Mouse (Mus musculus) limb, embryonic 12.5 days (tissue): ENCODE data around the gene Cryl1. TPM values are rescaled to one million over a fixed set of nuclear protein-coding genes. Genes with fewer than 3 reads are reported as not detected.

Experiments used
- ATAC-seq: fragments of 200-750 bp; cut with Nextera tagmentation; 2 replicates; pipeline ENCODE4 v1.8.0; 2017; ENCODE audit warnings: low read depth, moderate TSS enrichment; ENCODE audit not compliant: insufficient number of reproducible peaks, insufficient read depth, low FRiP score, low TSS enrichment
- H3K27ac ChIP-seq: fragments of 300-500 bp; sonication (generic); 2 replicates; pipeline ENCODE4 v1.5.1; 2016; ENCODE audit warnings: mild to moderate bottlenecking, moderate library complexity
- H3K27me3 ChIP-seq: fragments of 300-500 bp; sonication (generic); 2 replicates; pipeline ENCODE4 v1.6.1; 2016; ENCODE audit warnings: mild to moderate bottlenecking, moderate library complexity
- H3K36me3 ChIP-seq: fragments of 300-500 bp; sonication (generic); 2 replicates; pipeline ENCODE4 v1.6.1; 2016; ENCODE audit warnings: mild to moderate bottlenecking, moderate library complexity
- H3K4me1 ChIP-seq: fragments of 300-500 bp; sonication (generic); replicated peaks from 2 replicates; pipeline ENCODE4 v1.6.1; 2016
- H3K4me2 ChIP-seq: fragments of 300-500 bp; sonication (generic); 2 replicates; pipeline ENCODE4 v1.6.1; 2016; ENCODE audit warnings: mild to moderate bottlenecking, moderate library complexity
- H3K4me3 ChIP-seq: fragments of 300-500 bp; sonication (generic); replicated peaks from 2 replicates; pipeline ENCODE4 v1.5.1; 2016; ENCODE audit warnings: mild to moderate bottlenecking
- H3K9ac ChIP-seq: fragments of 300-500 bp; sonication (generic); replicated peaks from 2 replicates; pipeline ENCODE4 v1.6.1; 2016; ENCODE audit warnings: mild to moderate bottlenecking, moderate library complexity
- H3K9me3 ChIP-seq: fragments of 300-500 bp; sonication (generic); 2 replicates; pipeline ENCODE4 v1.6.1; 2016; ENCODE audit warnings: mild to moderate bottlenecking, moderate library complexity
- WGBS: fragments of 180-500 bp; shearing (Covaris S2); methylation state at CpG from one replicate; pipeline ENCODE4 v1.1.7; 2016; 5-methylcytosine and 5-hydroxymethylcytosine counted together
- polyA plus RNA-seq: library from polyadenylated mRNA; unstranded; fragments of >200 nt; fragmentation: Nextera tagmentation; extraction: Ambion mirVana; gene quantifications from 2 replicates; pipeline ENCODE4 v1.2.1, GENCODE M21; 2016

Gene Cryl1
- polyA plus RNA-seq, 1 experiment from 2014 or later: 16.7 TPM

- no peak overlapping the region for H3K4me2 ChIP-seq
- H3K9me3 ChIP-seq: no peaks in the 10 kb centered on the region
- H3K27ac ChIP-seq: no peak overlapping the region
- WGBS: 88% methylated on average over 3 of the region's 3 CpGs
- H3K36me3 ChIP-seq: no peaks in the 10 kb centered on the region
- peaks cover 15% of the 10 kb centered on the region for H3K4me1 ChIP-seq
- no peak overlapping the region for H3K4me3 ChIP-seq
- H3K27me3 ChIP-seq: no peaks in the 10 kb centered on the region
- ATAC-seq: no peak
- H3K9ac ChIP-seq: no peak overlapping the region
Observed at GRCm38 (mm10) chr14:57346135-57346534, 52.2 kb downstream of the Cryl1 start.

- H3K4me3 ChIP-seq: no peak overlapping the region
- ATAC-seq: no peak
- no peaks in the 10 kb centered on the region for H3K9me3 ChIP-seq
- H3K27ac ChIP-seq: 0 out of 2 replicates have a peak overlapping the region, but pooled peaks have one; percentile 7
- no peaks in the 10 kb centered on the region for H3K36me3 ChIP-seq
- 68% methylated on average over 25 of the region's 25 CpGs for WGBS
- no peak overlapping the region for H3K4me2 ChIP-seq
- H3K27me3 ChIP-seq: no peaks in the 10 kb centered on the region
- H3K9ac ChIP-seq: no peak overlapping the region
- H3K4me1 ChIP-seq: peaks cover 15% of the 10 kb centered on the region
Observed at GRCm38 (mm10) chr14:57344781-57345492, 53.4 kb downstream of the Cryl1 start.

- peaks cover 15% of the 10 kb centered on the region for H3K4me1 ChIP-seq
- H3K4me2 ChIP-seq: no peak overlapping the region
- H3K9ac ChIP-seq: no peak overlapping the region
- H3K27ac ChIP-seq: no peak overlapping the region
- no peak overlapping the region for H3K4me3 ChIP-seq
- no peaks in the 10 kb centered on the region for H3K27me3 ChIP-seq
- 73% methylated on average over 15 of the region's 15 CpGs for WGBS
- no peaks in the 10 kb centered on the region for H3K36me3 ChIP-seq
- H3K9me3 ChIP-seq: no peaks in the 10 kb centered on the region
- no peak for ATAC-seq
Observed at GRCm38 (mm10) chr14:57343057-57343750, 55.1 kb downstream of the Cryl1 start.

- WGBS: 51% methylated on average over 6 of the region's 6 CpGs
- ATAC-seq: no peak
- H3K9me3 ChIP-seq: no peaks in the 10 kb centered on the region
- H3K4me2 ChIP-seq: no peak overlapping the region
- no peaks in the 10 kb centered on the region for H3K36me3 ChIP-seq
- no peaks in the 10 kb centered on the region for H3K27me3 ChIP-seq
- no peak overlapping the region for H3K27ac ChIP-seq
- peaks cover 15% of the 10 kb centered on the region for H3K4me1 ChIP-seq
- no peak overlapping the region for H3K9ac ChIP-seq
- H3K4me3 ChIP-seq: no peak overlapping the region
Observed at GRCm38 (mm10) chr14:57342316-57343055, 55.8 kb downstream of the Cryl1 start.

GRCm38 (mm10) chr14:57338666-57339065 is 59.7 kb downstream of the Cryl1 start:
- H3K4me3 ChIP-seq: no peak overlapping the region
- no peak overlapping the region for H3K4me2 ChIP-seq
- WGBS: 43% methylated on average over 6 of the region's 6 CpGs
- no peak overlapping the region for H3K27ac ChIP-seq
- no peaks in the 10 kb centered on the region for H3K27me3 ChIP-seq
- H3K36me3 ChIP-seq: no peaks in the 10 kb centered on the region
- no peak for ATAC-seq
- H3K4me1 ChIP-seq: peaks cover 10% of the 10 kb centered on the region
- H3K9me3 ChIP-seq: no peaks in the 10 kb centered on the region
- no peak overlapping the region for H3K9ac ChIP-seq

- no peak overlapping the region for H3K4me3 ChIP-seq
- no peaks in the 10 kb centered on the region for H3K9me3 ChIP-seq
- H3K4me1 ChIP-seq: no peaks in the 10 kb centered on the region
- no peaks in the 10 kb centered on the region for H3K36me3 ChIP-seq
- H3K27ac ChIP-seq: no peak overlapping the region
- H3K4me2 ChIP-seq: no peak overlapping the region
- no peak for ATAC-seq
- 70% methylated on average over 6 of the region's 6 CpGs for WGBS
- no peak overlapping the region for H3K9ac ChIP-seq
- no peaks in the 10 kb centered on the region for H3K27me3 ChIP-seq
Observed at GRCm38 (mm10) chr14:57334833-57335232, 63.5 kb downstream of the Cryl1 start.

- 86% methylated on average over 8 of the region's 8 CpGs for WGBS
- H3K4me2 ChIP-seq: no peak overlapping the region
- no peaks in the 10 kb centered on the region for H3K27me3 ChIP-seq
- no peaks in the 10 kb centered on the region for H3K36me3 ChIP-seq
- no peak overlapping the region for H3K27ac ChIP-seq
- no peak overlapping the region for H3K4me3 ChIP-seq
- no peaks in the 10 kb centered on the region for H3K4me1 ChIP-seq
- no peak overlapping the region for H3K9ac ChIP-seq
- H3K9me3 ChIP-seq: no peaks in the 10 kb centered on the region
- no peak for ATAC-seq
Observed at GRCm38 (mm10) chr14:57332503-57332902, 65.8 kb downstream of the Cryl1 start.

- ATAC-seq: no peak
- H3K9me3 ChIP-seq: no peaks in the 10 kb centered on the region
- H3K36me3 ChIP-seq: no peaks in the 10 kb centered on the region
- H3K27me3 ChIP-seq: no peaks in the 10 kb centered on the region
- H3K4me3 ChIP-seq: no peak overlapping the region
- no peak overlapping the region for H3K4me2 ChIP-seq
- no peaks in the 10 kb centered on the region for H3K4me1 ChIP-seq
- 85% methylated on average over 10 of the region's 10 CpGs for WGBS
- no peak overlapping the region for H3K27ac ChIP-seq
- H3K9ac ChIP-seq: no peak overlapping the region
Observed at GRCm38 (mm10) chr14:57331097-57331496, 67.2 kb downstream of the Cryl1 start.

GRCm38 (mm10) chr14:57329600-57329999 is 68.7 kb downstream of the Cryl1 start:
- WGBS: 90% methylated on average over 15 of the region's 15 CpGs
- Histone ChIP-seq H3K9me3 (no peaks in the 10 kb centered on the region), H3K27me3 (no peaks in the 10 kb centered on the region), H3K9ac (no peak overlapping the region), H3K4me1 (no peaks in the 10 kb centered on the region), H3K4me2 (no peak overlapping the region), H3K27ac (no peak overlapping the region), H3K4me3 (no peak overlapping the region), H3K36me3 (no peaks in the 10 kb centered on the region)
- ATAC-seq: no peak

- no peak overlapping the region for H3K27ac ChIP-seq
- ATAC-seq: no peak
Observed at GRCm38 (mm10) chr14:57326771-57327170, 71.6 kb downstream of the Cryl1 start.

GRCm38 (mm10) chr14:57318812-57319211 is 79.5 kb downstream of the Cryl1 start:
- WGBS: 63% methylated on average over 1 of the region's 1 CpGs
- H3K27ac ChIP-seq: no peak overlapping the region
- H3K9me3 ChIP-seq: no peaks in the 10 kb centered on the region
- no peak for ATAC-seq
- no peak overlapping the region for H3K4me3 ChIP-seq
- no peaks in the 10 kb centered on the region for H3K36me3 ChIP-seq
- H3K4me1 ChIP-seq: peaks cover 18% of the 10 kb centered on the region; the same call in 1 of the 2 replicates
- H3K27me3 ChIP-seq: no peaks in the 10 kb centered on the region
- H3K9ac ChIP-seq: no peak overlapping the region
- no peak overlapping the region for H3K4me2 ChIP-seq

More at GRCm38 (mm10) chr14:57326771-57327170, 71.6 kb downstream of the Cryl1 start:
- 86% methylated on average over 6 of the region's 6 CpGs for WGBS
- Histone ChIP-seq H3K36me3 (no peaks in the 10 kb centered on the region), H3K9ac (no peak overlapping the region), H3K9me3 (no peaks in the 10 kb centered on the region), H3K4me3 (no peak overlapping the region), H3K27me3 (no peaks in the 10 kb centered on the region), H3K4me2 (no peak overlapping the region), H3K4me1 (no peaks in the 10 kb centered on the region)
